Mouse (Mus musculus): ENCODE measurements around the gene Mta1. TPM values are rescaled to one million over a fixed set of nuclear protein-coding genes. Genes with fewer than 3 reads are reported as not detected.

Mta1 gene
- 83.7 and 94.0 TPM in 2 replicates for total RNA-seq (2021)
- long read RNA-seq, experiment 1, transcript Mta1-204 (20 exons, 2,775 nt) = major isoform, 23 of 58 reads
- long read RNA-seq, experiment 1, partial matches to known transcripts = 15 of 58 reads
- long read RNA-seq, experiment 1, other reads (novel, unspliced or antisense) = 20 of 58 reads
- long read RNA-seq, experiment 2, partial matches to known transcripts = 17 of 36 reads
- long read RNA-seq, experiment 2, other reads (novel, unspliced or antisense) = 18 of 36 reads

DNA sequence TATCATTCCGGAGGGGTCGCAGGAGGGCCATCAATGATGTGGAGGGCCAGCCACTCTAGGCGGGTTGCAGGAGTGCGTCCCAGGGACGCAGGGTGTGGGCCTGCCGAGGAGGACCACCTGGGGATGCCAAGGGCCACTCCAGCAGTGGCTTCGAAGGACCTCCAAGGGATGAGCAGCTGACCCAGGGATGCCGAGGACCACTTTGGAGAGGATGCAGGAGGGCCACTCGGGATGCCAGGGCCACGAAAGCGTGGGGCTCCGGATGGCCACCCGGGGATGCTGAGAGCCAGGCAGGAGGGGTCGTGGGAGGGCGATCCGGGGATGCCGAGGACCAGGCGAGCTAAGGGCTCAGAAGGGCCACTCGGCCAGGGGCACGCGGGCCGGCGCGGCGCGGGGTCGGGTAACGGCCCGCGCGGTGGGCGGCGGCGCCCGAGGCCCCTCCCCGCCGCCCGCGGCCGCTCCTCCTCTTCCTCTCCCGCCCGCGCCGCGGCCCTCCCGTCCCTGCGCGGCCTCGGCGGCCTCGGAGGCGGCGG is at the start of gene Mta1:
Gene Mta1, plus strand, starts transcription at position 530 of the 533 bp plus-strand sequence.
- peak; percentile 73 for DNase-seq

DNA sequence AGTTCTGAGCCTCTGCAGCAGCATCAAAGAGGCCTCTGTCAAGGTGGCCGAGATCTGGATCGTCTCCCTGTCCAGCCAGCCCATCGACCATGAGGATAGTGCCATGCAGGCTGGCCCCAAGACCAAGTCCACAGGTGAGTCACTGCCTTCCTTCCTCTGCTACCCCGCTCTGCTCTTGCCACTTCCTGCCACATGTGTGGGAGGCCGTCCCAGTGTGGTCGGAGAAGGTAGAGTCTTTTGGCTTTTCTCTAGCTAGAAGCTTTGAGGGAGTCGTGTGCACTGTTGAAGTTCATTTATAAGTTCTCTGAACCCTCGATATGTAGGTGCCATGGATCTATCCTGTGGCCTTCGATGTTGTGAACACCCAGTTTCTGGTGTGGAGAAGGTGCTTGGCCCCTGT is 48.2 kb upstream of the Mta1 start:
- no peak for DNase-seq

DNA sequence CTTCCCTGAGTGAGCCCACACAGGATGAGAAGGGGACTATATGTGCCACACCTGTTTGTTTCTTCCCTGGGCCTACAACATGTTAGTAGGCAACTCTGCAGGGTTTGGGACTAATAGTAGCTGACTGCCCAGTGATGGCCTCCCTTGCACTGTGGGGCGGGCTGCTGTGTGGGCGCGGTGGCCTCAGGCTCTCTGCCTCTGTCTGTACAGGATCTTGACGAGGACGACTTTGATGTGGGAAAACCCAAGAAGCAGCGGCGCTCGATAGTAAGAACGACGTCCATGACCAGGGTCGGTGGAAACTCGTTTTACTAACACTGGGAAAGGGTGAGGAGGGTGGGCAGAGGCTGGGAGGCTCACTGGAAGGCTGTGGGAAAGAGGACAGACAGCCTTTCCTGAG is 47.4 kb upstream of the Mta1 start:
- DNase-seq = no peak

DNA sequence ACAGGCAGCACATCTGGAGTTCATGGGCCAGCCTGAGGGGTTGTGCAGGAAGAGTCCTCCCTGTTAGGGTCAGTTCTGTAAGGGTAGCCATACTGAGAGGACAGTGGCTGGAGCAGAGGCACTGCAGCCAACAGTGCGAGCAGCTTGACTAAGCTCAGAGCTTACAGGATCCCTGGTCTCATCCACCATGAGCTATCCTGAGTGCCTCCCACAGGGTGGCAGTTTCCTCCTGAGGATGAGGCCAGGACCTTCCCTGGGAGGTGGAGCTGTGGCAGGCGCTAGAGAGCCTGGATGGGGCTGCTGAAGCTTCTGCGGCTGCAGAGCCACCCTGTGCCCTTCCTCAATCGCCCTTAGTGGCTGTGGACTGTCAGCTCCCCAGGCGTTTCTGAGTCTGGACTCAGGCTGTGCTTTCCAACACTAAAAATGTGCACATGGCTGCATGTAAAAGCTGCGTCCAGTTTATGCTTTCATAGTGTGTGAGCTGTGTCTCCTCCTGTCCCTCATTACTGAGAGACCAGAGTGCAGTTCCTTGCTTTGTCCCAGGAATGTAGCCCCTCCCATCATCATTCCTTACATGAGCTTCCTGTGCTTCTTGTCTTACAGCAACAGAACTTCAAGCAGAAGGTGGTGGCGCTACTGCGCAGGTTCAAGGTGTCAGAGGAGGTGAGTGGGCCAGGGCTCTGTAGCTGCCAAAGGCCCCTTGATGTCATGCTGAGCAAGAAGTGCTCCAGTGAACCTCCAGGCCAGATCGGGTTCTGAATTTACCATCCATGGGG is 46.3 kb upstream of the Mta1 start:
- no peak for DNase-seq

DNA sequence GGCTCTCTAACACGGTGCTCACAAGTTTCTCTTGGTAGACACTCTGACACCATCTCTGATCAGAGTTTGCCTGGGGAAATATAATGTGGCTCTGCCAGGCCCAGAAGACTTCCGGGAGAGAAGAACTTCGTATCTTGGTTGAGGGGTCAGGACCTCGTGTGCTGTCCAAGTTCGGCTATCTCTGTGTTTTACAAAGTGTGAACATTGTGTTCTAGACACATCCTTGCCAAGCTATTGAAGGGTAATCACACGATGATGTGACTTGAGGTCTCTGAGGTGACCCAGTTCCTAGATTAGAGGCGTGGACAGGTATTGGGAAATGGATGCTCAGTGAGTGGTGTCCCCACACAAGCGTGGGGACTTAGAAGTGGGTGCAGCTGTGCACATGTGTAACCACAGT is 42.0 kb upstream of the Mta1 start:
- DNase-seq = no peak

DNA sequence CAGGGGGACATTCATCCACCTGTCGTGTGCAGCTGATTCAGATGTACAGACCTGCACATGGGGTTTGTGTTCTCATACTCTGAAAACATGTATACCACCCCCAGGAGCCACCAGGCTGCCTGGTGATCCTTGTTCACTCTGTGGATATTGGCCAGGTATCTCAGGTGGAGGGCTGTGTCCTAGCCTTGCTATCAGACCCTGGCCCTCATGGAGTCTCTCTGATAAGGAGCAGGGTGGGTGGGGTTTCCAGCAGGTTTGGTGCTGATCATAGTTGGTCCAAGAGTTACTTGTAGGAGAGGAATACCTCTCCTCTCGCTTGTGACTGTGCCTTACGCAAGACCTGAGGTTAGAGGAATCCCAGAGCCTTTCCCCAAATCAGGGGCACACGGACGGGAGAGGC is 37.9 kb upstream of the Mta1 start:
- no peak for DNase-seq

DNA sequence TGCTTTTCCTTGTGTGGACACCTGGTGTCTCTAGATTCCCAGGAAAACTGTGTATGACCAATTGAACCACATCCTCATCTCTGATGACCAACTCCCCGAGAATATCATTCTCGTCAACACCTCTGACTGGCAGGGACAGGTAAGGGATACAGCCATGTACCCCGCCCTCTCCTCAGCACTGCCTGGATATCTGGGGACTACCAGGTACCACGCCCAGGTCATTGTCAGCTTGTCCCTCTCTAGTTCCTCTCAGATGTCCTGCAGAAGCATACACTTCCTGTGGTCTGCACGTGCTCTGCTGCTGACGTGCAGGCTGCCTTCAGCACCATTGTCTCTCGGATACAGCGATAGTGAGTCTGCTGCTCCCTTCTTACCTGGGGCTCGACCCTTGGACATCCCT is 36.5 kb upstream of the Mta1 start:
- no peak for DNase-seq

DNA sequence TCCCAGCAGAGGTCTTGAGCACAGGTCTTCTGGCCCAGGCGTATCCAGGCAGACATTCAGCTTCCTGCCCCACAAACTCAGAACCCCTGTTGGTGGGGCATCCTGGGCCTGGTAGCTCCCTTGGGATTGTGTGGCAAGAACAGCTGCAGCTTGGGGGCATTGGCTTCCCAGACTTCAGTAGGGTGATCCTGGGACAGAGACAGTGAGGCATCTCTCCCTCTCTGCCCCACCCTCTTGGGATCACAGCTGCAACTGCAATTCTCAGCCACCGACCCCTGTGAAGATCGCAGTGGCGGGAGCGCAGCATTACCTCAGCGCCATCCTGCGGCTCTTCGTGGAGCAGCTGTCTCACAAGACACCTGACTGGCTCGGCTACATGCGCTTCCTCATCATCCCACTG is 35.9 kb upstream of the Mta1 start:
- DNase-seq = no peak

DNA sequence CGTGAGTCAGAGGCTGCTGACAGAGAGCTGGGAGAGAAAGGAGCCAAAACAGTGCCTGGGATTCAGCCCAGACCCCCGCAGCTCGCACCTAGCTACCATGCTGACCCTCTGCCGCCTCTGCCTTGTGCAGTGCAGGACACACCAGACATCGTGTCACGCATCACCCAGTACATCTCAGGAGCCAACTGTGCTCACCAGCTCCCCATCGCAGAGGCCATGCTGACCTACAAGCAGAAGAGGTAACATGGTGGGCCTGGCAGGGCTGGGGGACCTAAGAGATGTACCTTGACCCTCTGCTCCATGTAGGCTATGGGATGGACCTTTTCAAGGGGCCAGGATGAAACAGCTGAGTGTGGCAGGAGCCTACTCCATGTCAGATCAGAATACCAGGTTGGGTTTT is 34.4 kb upstream of the Mta1 start:
- no peak for DNase-seq

DNA sequence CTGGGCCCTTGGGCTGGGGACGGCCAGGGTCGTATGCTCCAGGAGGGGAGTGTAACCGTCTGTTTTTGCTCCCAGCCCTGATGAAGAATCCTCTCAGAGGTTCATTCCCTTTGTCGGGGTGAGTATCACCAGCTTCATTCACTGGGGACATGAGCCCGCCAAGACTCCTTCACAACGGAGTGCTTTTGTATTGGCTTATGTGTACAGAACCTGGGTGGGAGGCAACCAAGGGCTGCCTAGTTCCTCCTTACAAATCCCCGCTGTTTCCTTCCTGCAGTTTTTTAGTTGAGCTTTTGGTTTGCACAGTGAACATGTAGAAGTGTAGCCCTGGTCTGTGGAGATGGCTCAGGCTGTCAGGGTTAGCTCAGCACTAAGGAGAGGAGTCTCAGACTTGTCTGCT is 30.1 kb upstream of the Mta1 start:
- DNase-seq = no peak

DNA sequence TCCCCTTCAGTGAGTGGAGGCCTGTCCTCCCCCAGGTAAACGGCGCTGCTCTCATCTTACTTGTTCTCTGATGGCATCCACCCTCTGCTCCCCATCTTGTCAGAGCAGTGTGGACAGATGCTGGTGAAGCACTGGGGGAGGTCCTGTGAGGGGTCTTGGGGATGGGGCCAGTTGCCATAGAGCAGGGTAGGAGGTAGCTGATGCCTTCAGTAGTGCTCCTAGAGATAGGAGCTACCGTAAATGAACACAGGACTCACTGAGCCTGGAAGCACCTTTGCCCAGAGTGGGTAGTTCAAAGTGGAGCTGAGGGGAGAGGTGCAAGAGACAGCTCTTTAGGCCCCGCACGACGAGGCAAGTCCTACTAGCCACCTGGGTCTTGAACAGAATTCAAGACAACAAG is 28.7 kb upstream of the Mta1 start:
- no peak for DNase-seq

DNA sequence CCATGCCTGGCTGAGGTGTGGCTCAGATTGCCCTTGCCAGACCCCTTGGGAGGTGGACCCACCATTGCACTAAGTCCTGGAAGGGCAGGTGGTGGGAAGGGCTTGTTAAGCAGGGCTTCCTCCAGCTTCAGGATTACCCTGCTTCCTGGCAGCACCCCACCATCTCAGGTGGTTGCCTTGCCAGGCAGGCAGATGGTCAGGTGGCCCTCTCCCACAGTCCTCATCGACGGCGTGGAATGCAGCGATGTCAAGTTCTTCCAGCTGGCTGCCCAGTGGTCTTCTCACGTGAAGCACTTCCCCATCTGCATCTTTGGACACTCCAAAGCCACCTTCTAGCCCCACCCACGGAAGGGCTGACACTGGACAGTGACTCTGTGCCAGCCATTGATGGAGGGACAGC is 26.8 kb upstream of the Mta1 start:
- no peak for DNase-seq

DNA sequence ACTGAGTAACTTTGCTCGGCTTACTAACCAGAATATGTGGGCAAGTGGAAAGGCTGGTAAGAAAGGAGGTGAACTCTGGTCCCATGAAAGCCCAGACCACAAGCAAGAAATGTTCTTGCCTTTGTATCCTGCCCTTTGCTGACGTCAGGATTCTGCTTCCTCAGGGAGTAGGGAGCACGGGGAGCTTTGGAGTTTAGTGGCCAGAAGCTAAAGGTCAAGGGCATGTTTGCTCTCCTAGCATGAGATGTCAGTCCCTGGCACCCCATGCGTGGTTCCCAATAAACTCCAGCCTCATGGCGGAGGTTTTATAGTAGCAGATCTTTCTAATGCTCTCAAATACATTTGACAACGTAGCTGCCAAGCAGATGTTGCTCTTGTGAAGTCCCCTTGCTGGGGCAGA is 26.3 kb upstream of the Mta1 start:
- DNase-seq = no peak

DNA sequence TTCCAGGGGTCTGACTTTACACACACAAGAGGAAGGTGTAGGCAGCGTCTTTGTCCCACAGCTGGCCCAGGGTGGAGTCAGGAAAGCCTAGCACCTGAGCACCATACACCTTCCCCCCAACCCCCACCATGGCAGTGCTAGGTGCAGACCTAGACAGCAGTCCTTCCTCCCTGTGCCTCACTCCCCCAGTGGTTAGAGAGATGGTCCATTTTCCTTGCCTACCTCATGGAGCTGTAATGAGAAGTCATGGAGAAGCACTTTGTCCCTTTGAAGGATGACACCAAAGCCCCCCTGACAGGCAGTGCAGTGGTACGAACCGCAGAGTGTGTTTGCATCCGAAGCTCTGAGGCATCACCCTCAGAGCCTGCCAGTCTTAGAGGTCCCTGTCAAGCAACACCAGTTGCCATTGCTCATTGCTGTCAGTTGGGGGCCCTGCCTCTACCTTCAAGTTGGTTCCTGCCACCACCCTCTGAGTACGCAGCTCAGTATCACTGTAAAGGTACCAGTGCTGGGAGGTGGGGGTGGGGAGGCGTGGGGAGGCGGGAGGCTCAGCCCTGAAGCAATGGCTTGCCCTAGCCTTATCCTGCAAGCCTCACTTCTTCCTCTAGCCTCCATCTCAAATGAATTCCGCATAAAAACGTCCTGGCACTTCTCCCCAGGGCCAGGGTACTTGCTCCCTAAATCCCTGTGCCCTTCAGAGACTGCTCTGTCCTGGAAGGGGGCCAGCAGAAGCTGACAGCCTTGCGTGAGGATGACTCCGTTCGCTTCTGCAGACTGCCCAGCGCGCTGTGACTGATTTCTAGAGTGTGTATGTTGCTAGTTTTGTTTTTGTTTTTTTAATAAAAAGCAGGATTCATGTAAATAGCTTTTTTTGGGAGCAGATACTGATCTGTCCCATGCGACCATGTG is 24.4 kb upstream of the Mta1 start:
- DNase-seq = peak; percentile 81

DNA sequence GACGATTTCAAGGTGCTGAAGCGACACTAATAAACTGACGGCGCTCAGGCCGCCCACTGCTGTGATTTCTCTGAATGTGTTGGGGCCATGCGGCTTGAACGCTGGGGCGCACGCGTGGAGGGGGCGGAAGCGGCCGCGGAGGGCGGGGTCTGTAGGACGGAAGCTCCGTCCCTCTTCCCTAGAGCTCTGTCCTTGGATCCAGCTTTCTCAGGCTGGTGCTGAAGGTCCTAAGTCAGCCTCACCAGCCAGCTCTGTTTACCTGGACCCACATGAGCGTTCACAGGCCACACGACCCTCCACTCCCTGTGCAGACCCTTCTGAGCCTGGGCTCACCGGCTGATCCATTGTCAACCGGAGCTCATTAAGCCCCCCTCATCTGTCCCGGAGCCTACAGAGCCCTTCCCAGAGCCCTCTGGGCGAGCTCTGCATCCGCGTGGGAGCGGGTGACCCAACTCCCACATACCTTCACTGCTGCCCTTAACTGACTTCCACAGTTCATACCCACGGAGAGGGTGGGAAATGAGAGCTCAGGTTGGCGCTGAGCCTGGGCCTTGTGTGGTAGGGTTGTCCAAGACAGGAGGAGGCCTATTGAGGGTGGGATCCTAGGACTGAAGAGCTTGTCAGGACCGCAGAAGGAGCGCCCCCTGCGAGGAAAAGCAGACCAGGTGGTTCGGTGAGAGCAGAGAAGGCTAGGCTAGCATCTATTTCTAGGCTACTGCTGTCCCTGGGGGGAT is 23.6 kb upstream of the Mta1 start, which contains the start of gene Tex22:
Gene Tex22, plus strand, starts transcription at position 174 of the 734 bp plus-strand sequence.
- peak; percentile 95 for DNase-seq

DNA sequence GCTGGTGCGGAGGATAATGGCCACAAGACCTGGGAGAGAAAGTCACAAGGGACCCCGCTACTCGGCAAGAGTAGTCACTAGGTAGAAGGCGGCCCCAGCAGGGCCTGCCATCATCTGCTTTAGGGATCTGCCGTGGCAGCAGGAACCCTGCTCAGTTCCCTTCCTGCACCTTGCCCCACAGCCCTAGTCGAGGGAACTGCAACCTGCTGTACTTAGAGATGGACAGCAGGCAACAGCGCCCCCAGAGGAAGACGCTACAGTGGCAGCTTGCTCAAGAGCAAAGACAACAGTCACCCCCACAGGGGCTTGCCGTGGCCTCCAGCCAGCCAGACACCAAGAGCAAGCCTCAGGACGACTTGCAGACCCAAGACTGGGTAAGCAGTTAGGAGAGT is 23.0 kb upstream of the Mta1 start:
- peak; percentile 92 for DNase-seq

DNA sequence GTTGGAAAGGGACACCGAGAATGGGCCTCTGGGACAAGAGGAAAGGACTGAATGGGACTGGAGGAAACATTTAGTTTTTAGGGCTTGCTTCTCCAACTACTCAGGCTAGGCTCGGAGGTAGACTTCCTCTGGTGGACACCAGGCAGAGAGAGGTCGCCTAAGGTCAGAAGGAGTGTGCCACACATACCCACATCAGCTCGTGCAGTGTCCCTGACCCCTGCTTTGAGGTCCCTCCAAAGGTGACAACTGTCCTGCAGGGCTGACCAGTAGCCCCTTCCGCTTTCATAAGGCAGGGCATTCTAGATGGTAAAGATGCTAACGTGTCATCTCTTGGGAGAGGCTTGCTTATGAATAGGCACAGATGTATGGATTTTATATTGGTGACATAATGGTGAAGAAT is 22.6 kb upstream of the Mta1 start:
- DNase-seq = no peak

DNA sequence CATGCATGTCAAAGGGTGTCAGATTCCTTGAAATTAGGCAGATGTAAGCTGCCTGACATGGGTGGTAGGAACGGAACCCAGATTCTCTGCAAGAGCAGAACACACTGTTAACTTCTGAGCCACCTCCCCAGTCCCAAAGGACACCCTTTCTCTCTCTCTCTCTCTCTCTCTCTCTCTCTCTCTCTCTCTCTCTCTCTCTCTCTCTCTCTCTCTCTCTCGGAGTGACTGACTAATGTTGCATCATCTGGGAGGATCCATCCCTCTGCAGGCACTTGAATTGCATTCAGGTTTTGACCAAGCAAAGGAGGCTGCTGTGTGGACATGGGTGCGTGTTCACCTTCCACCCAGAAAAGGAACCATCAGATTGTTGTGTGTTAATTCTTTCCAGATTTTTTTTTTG is 10.8 kb upstream of the Mta1 start:
- DNase-seq = no peak

DNA sequence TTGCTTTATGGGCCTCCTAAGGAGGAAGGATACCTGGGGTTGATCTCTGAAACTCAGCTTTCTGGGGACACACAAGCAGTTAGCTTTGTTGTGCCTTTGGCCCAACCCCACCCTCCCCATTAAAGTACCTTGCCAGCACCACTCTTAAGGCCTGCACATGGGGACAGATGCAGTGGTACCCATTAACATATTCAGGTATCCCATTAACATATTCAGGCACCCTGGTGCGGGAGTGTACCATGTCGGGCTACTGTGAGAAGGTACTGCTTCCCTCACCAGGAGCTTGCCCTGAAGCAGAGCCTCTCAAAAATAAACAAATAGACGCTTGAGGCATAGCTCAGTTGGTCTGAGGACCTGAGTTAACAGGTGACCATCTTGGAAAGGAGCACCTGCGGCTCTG is 10.1 kb upstream of the Mta1 start:
- no peak for DNase-seq

DNA sequence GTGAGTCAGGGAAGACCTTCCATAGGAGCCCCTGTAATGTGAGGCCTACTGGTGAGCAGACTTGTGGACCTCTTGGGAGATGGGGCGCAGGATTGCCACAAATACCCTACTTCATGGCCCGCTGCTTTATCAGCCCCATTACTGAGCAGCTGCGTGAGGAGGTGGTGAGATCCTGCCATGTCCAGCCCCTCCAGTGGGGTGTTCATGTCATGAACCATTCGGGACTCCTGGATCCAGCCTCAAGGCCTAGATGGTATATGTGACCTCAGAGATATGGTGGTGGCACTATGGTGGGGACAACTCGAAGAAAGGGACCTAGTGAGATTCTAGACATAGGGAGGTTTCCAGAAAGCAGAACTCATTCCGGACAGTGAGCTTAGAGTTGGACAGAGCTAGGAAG is 9.0 kb upstream of the Mta1 start:
- no peak for DNase-seq

DNA sequence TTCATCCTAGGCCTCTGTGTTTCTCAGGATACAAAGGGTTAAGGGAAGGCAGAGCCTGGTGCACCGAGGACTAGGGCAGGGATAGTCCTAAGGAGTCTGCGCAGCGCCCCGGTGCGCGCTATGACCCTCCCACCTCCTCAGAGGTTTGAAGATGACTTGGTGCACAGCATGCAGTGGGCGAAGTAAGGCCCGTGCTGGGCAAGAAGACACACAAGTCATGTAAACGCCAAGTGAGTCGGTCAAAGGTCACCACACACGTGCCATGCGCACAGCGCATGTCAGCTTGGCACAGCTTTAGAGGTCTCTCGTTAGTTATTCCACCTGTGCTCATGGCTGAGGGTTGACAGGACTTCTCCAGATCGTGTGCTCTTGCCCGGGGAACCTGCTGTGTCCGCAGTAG is 8.0 kb upstream of the Mta1 start:
- no peak for DNase-seq

DNA sequence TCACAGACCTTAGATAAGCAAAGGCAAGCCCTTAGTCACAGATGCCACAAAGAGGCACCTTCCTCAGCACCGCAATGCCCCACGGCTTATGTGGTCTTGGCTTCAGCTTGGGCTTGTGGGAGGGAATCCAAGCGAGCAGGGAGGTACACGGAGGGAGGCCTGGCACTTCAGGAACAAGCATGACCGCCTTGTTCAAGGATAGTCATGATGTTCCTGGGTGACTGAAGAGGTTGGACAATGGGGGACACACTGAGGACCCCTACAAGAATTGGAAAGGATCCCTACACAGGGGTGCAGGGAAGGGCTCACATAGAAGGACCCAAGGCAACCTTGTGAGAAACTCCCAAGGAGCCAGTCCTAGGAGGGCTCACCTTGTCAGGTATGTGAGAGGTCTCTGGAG is 1.0 kb upstream of the Mta1 start:
- no peak for DNase-seq
